7 mouse cellular contexts compared by ENCODE assay signal in genomic region chr2:45105922-45106851, GRCm38 (mm10). TPM values are rescaled to one million over a fixed set of nuclear protein-coding genes. Genes with fewer than 3 reads are reported as not detected.
A peak's percentile ranks its signal among the peaks of the same experiment; 100 is the strongest.
DNase-seq lines count a peak whose midpoint lies in the region; ATAC-seq and TF ChIP-seq lines count a peak whose summit lies in the region.

No protein-coding gene starts in this region.

- peak overlapping the region; percentile 85 for H3K4me3 ChIP-seq in lung, embryonic 14.5 days (ENCODE audit: low read depth, low read length)
- H3K4me3 ChIP-seq in lung, adult 2 months (replicated peaks; ENCODE audit: extremely low read depth, low read depth, low read length), result no peak overlapping the region
- H3K4me3 ChIP-seq in forebrain, embryonic 10.5 days, result peak overlapping the region; percentile 99; the same call in 1 of the 2 replicates
- H3K4me3 ChIP-seq in hindbrain, embryonic 16.5 days (ENCODE audit: low read length), result no peak overlapping the region
- peak overlapping the region; percentile 19 for H3K4me3 ChIP-seq in neural tube, embryonic 15.5 days (replicated peaks)

- TF ChIP-seq POLR2A in lung, adult 2 months (IDR thresholded peaks at IDR 0.05; ENCODE audit: borderline replicate concordance, extremely low read depth, low read depth, low read length), result no peak

- peak; percentile 65 for DNase-seq in lung, embryonic 14.5 days
- no peak for DNase-seq in lung, adult 2 months
- no peak for DNase-seq in forebrain, embryonic 10.5 days (ENCODE audit: extremely low spot score, low spot score)
- no peak for DNase-seq in embryo, embryonic 10.5 days (ENCODE audit: low spot score)
- DNase-seq in natural killer cell, adult 2 months (ENCODE audit: low spot score in 2 of 2), result no peak

- H3K36me3 ChIP-seq in lung, embryonic 14.5 days (ENCODE audit: insufficient read depth), result peaks cover 39% of the 10 kb centered on the region
- H3K36me3 ChIP-seq in forebrain, embryonic 10.5 days (replicated peaks), result no peaks in the 10 kb centered on the region
- H3K36me3 ChIP-seq in hindbrain, embryonic 16.5 days (ENCODE audit: control insufficient read depth, insufficient read depth, low read length), result no peaks in the 10 kb centered on the region
- H3K36me3 ChIP-seq in neural tube, embryonic 15.5 days, result no peaks in the 10 kb centered on the region

- peak overlapping the region; percentile 83 for H3K4me2 ChIP-seq in lung, embryonic 14.5 days
- peak overlapping the region; percentile 76 for H3K4me2 ChIP-seq in hindbrain, embryonic 16.5 days (ENCODE audit: low read length)
- H3K4me2 ChIP-seq in neural tube, embryonic 15.5 days, result peak overlapping the region; percentile 84

- H3K4me1 ChIP-seq in lung, embryonic 14.5 days (ENCODE audit: insufficient read depth), result peaks cover 16% of the 10 kb centered on the region; the same call in 1 of the 2 replicates
- peaks cover 15% of the 10 kb centered on the region for H3K4me1 ChIP-seq in lung, adult 2 months (ENCODE audit: control insufficient read depth, insufficient read depth, low read length)
- H3K4me1 ChIP-seq in forebrain, embryonic 10.5 days, result peaks cover 79% of the 10 kb centered on the region
- H3K4me1 ChIP-seq in hindbrain, embryonic 16.5 days (ENCODE audit: control insufficient read depth, insufficient read depth, low read depth, low read length), result peaks cover 13% of the 10 kb centered on the region
- H3K4me1 ChIP-seq in neural tube, embryonic 15.5 days, result peaks cover 61% of the 10 kb centered on the region

- no peaks in the 10 kb centered on the region for H3K9me3 ChIP-seq in lung, embryonic 14.5 days (ENCODE audit: low read depth, low read length)
- no peaks in the 10 kb centered on the region for H3K9me3 ChIP-seq in forebrain, embryonic 10.5 days
- no peaks in the 10 kb centered on the region for H3K9me3 ChIP-seq in hindbrain, embryonic 16.5 days (ENCODE audit: control insufficient read depth, low read length)
- H3K9me3 ChIP-seq in neural tube, embryonic 15.5 days (replicated peaks), result no peaks in the 10 kb centered on the region

- peak overlapping the region; percentile 99 for H3K27ac ChIP-seq in lung, embryonic 14.5 days (ENCODE audit: low read depth)
- H3K27ac ChIP-seq in forebrain, embryonic 10.5 days, result peak overlapping the region; percentile 100
- H3K27ac ChIP-seq in hindbrain, embryonic 16.5 days (ENCODE audit: low read depth, low read length), result peak overlapping the region; percentile 61
- peak overlapping the region; percentile 70 for H3K27ac ChIP-seq in neural tube, embryonic 15.5 days (replicated peaks)

- 0 out of 2 replicates have a peak, but pooled peaks cover 2% of the 10 kb centered on the region for H3K27me3 ChIP-seq in lung, embryonic 14.5 days (ENCODE audit: insufficient read depth, low read length)
- peaks cover 3% of the 10 kb centered on the region; the same call in 1 of the 2 replicates for H3K27me3 ChIP-seq in forebrain, embryonic 10.5 days (ENCODE audit: poor library complexity, severe bottlenecking)
- H3K27me3 ChIP-seq in hindbrain, embryonic 16.5 days (replicated peaks; ENCODE audit: control insufficient read depth, insufficient read depth, low read length), result no peaks in the 10 kb centered on the region
- H3K27me3 ChIP-seq in neural tube, embryonic 15.5 days (replicated peaks), result no peaks in the 10 kb centered on the region

- no peak for ATAC-seq in lung, embryonic 14.5 days (ENCODE audit: insufficient read depth)
- no peak for ATAC-seq in hindbrain, embryonic 16.5 days
- ATAC-seq in neural tube, embryonic 15.5 days (ENCODE audit: low FRiP score), result no peak

- no peak for TF ChIP-seq CTCF in lung, embryonic 14.5 days (IDR thresholded peaks at IDR 0.05; ENCODE audit: low read depth)
- TF ChIP-seq CTCF in lung, adult 2 months (IDR thresholded peaks at IDR 0.05; ENCODE audit: insufficient read depth, low read length), result no peak

- WGBS in lung, embryonic 14.5 days, result 24% methylated on average over 7 of the region's 7 CpGs
- WGBS in lung, adult 2 months, result 35% methylated on average over 7 of the region's 7 CpGs
- 44% methylated on average over 7 of the region's 7 CpGs for WGBS in forebrain, embryonic 10.5 days
- WGBS in hindbrain, embryonic 16.5 days, result 37% methylated on average over 7 of the region's 7 CpGs
- 30% methylated on average over 7 of the region's 7 CpGs for WGBS in neural tube, embryonic 15.5 days

- peak overlapping the region; percentile 100 for H3K9ac ChIP-seq in lung, embryonic 14.5 days
- peak overlapping the region; percentile 45; the same call in 1 of the 2 replicates for H3K9ac ChIP-seq in hindbrain, embryonic 16.5 days (ENCODE audit: low read depth, low read length)
- H3K9ac ChIP-seq in neural tube, embryonic 15.5 days (replicated peaks), result peak overlapping the region; percentile 42

RNA-seq across cellular contexts. Expression of gene Zeb2, which starts 11.0 kb away (rescaled TPM):
- polyA plus RNA-seq in lung, embryonic 14.5 days (2014; fragmentation: Nextera tagmentation; extraction: Ambion mirVana), result 90.1 and 90.4 TPM in 2 replicates
- 26.1 and 59.0 TPM in 2 replicates for polyA plus RNA-seq in lung, adult 2 months (2012; rRNA removed)
- 30.2 and 30.4 TPM in 2 replicates for polyA plus RNA-seq in forebrain, embryonic 10.5 days (2016; fragmentation: Nextera tagmentation; extraction: Ambion mirVana)
- polyA plus RNA-seq in hindbrain, embryonic 16.5 days (2015; fragmentation: Nextera tagmentation; extraction: Ambion mirVana), result 30.3 and 36.8 TPM in 2 replicates
- 40.5 and 41.1 TPM in 2 replicates for polyA plus RNA-seq in neural tube, embryonic 15.5 days (2015; fragmentation: Nextera tagmentation; extraction: Ambion mirVana)

Comparison
In these comparisons a context has a peak if more than half of its experiments do, and no peak if none do; other contexts are left out.
1. H3K4me3 ChIP-seq: peak in lung, embryonic 14.5 days (single experiment), forebrain, embryonic 10.5 days (single experiment) and neural tube, embryonic 15.5 days (single experiment); none in lung, adult 2 months (single experiment) and hindbrain, embryonic 16.5 days (single experiment).
2. H3K9ac ChIP-seq: peak in every context shown above with its lines; median percentile 100 in lung, embryonic 14.5 days; 45 in hindbrain, embryonic 16.5 days; 42 in neural tube, embryonic 15.5 days.
3. Peak in every context shown above with its lines, with median percentiles within 50 percentile points of each other: H3K27ac ChIP-seq and H3K4me2 ChIP-seq.